Mouse (Mus musculus): ENCODE measurements around the gene Sfswap.
"Not testable (repeated sequence)": the region's sequence is repeated elsewhere in the genome, so short reads cannot be mapped to it uniquely, and the experiment has no call there.

The Sfswap gene

DNA sequence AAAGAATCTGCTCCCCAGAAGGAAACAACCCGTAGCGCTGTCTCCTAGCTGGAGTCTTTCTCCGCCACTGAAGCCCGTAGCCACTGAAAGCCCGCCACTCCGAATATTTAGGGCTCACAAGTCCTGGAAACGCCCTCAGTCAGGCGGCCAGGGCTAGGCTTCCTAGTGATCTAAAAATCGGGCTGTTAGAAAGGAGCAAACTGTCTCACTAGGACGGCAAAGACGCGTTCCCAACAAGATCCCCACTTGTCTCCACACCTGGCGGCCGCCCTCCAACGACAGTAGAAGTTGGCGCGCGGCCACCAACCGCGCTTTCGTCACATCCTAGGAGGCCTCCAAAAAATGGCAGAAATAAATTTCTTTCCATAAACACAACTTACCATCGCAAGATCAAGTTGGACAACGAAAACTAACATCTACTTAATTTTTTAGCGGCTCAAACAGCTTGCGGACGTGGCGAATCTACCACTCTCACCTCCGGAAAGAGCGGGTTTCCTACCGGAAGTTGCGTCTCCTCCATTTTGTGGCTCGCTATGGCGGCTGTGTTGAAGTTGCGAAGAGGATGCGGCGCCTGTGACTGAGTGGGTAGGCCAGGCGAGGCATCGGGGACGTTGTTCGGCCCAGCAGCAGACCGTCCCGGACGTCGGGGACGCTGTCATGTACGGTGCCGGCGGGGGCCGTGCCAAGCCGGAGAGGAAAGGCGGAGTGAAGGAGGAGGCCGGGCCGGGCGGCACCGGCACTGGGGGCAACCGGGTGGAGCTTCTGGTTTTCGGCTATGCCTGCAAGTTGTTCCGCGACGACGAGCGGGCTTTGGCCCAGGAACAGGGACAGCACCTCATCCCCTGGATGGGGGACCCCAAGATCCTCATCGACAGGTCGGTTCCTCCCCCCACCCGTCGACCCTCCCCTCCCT, at the start of gene Sfswap:
Gene Sfswap, plus strand, starts transcription at position 500 of the 913 bp plus-strand sequence.
- DNase-seq (ENCODE audit: low spot score): peak; percentile 80

DNA sequence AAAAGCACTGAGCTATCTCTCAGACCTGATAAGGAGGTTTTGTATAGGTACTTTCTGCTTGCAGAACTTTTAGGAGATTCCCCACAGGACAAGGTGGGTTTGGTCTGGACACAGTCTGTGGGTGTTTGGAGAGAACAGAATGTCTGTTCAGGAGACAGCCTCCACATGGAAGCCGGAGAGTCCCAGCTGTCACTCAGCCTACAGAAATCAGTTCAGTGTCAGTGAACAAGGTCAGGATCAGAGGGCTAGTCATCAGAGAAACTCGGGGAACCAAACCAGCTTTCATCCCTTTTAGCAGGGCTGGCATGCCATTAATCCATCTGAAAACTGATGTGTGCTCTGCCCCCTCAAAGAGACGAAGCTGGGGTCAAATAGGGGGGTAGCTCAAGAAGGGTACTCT, 48.5 kb upstream of the Sfswap start:
- no peak for DNase-seq (ENCODE audit: low spot score)

DNA sequence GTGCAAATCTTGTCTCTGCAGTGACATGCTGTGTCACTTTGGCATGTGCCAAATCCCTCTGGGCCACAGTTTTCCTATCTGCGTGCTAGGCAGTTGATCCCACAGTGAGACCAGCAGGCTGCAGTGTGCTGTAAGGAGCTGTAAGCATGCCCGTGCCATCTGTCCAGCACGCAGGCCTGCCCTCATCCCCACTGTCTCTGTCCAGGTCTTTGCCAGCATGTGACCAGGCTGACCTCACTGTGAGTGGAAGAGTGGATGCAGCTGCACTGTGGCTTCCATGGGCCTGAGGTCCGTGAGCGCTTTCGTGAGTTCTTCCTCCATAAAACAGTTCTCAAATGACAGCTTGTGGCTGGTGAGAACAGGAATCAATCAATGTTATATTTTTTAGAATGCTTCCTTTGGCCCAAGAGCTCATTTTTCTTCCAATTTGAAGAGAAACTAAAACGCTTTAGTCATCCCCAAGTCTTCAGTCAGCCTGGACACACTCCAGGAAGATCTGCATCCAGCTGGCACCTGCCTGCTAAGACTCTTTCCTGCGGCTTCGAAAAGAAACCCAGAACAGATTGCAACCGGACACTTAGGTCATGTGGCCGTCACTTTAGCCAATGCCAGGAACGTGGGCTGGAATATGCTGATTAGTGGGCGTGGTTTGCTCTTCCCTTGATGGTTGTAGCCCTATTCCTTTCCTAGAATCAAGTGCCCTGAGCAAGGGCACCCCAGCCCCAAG, 46.1 kb upstream of the Sfswap start:
- peak; percentile 4 for DNase-seq (ENCODE audit: low spot score)

DNA sequence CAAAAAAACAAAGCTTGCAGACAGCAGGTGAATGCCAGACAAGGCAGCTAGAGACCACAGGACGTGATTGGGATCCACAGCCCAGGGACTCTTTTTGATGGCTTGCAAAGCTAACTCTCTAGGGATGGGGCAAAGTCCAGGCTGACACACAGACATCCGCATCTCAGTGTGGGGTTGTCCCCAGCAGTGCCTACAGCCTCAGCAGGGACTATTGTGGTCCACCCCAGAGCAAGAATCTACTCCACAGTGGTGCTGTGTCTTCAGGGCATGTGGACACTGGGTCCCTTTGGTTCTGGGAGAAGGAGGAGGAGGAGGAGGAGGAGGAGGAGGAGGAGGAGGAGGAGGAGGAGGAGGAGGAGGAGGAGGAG, 45.5 kb upstream of the Sfswap start:
- DNase-seq (ENCODE audit: low spot score): no peak

DNA sequence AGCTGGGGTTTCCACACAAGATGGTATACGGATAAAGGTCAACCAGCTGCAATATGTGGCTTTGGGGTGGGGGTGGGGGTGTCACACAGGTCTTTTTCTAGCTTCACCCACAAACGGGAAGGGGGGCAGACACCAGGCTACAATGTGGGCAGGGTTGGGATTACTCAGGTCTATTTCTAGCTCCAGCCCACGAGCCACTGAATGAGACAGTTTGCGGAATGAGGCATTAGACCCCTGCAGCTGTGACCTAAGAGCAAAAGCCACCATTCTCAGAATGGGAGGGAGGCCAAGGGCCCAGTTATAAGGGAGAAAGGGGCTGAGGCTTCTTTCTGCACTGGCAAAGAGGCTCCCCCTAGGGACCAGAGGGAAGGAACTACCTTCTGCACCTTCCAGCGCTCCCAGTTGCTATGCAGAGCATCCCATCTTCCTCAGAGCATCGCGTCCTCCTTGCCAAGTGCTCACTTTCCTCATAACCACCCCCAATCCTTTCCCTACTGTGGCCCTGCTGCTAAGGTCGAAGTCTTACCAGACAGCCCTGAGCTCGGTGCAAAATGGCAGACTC, 44.4 kb upstream of the Sfswap start:
- DNase-seq (ENCODE audit: low spot score): no peak

DNA sequence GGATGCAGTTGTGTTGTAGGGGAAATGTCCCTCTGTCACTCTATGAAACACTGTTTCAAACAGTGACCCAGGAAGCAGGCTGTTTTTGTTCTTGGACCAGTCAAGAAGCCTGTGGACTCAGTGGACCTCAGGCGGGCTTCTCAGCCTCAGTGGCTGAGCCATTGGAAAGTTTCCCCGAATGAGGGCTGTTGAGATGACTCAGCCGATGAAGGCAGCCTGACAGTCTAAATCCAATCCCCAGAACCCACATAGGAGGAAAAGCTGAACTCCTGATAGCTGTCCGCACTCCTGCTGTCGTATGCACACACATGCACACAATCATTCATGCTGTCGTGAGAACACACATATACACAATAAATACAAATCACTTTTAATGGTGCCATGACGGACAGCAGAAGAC, 42.9 kb upstream of the Sfswap start:
- no peak for DNase-seq (ENCODE audit: low spot score)

DNA sequence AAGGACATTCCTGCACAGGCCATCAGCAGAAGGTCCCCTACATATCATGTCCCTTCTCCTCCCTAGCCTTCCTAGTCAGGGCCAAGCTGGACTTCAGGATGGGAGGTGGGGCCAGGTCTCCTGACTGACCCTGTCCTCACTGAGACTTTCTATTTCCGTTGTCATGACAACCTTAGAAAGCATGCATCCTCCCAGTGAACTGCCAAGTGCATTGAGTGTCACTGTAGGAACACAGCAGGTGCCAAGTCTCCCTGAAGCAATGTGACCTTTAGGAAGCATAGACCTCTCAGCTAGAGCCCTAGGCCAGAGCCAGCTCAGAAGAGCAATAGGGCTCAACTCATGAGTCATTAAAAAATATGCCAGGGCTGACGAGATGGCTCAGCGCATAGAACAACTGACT, 42.5 kb upstream of the Sfswap start:
- DNase-seq (ENCODE audit: low spot score): no peak

DNA sequence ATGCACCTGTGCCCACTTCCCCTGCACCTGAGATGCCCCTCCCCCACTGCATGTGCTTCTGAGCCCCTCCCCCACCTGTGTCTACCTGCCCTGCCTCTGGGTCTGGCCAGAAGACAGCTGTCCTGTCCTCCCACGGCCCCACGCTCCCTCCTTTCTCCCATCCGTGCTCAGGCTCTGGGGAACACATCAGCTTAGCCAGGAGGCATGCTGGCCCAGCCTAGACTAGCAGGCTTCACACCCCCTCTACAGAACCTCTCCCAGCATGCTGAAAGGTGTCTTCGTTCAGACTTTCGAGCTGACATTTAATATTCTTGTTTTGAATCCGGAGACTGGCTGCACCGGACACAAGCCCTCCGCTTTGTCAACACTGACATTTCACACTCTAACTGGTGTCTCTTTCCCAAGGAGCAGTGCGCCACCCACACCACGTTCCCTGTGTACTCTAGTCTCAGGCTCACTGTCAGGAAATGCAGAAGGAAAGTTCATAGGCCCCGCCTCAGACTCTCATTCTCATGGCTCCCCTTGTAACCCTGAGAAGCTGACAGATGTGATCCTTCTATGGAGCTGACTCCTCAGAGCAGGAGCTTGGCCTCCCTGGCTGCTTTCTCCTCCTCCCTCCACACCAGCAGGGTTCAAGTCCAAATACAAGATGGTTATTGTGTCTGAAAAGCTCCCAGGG, 40.1 kb upstream of the Sfswap start:
- no peak for DNase-seq (ENCODE audit: low spot score)

DNA sequence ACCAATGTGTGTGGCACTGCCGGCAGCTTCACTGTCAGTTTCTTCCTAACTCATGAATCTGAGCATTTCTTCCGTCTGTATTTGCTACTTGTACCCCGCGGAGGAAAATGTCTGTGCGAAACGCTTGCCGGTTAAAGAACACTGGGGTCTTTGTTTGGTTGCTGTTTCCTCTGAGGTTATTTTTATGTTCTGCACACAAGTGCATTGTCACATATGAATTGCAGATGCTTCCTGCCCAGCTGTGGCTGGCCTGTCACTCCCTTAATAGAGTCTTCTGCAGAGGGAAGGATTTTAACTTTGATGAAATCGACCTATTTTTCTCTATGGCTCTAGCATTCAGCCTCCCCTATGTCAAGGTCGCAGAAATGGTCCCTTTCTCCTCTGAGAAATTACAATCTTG, 37.4 kb upstream of the Sfswap start:
- DNase-seq (ENCODE audit: low spot score): not testable (repeated sequence)

DNA sequence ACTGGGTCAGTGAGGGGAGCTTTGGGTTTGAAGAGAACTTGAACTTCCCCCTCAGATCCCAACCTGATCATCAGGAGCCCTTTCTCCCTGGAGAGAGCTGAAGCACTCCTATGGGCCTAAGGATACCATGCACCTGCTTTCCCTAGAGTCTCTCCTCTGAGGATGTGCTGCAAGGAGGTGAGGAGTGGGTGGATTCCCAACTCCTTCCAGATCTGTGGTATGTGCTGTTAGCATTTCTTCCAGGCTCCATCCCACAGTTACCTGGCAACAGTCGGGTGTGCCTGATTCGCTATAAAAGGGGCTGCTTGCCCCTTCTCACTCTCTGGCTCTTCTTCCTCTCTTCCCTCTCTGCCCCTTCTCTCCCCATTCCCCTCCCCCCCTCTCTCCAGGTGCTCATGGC, 35.2 kb upstream of the Sfswap start:
- no peak for DNase-seq (ENCODE audit: low spot score)

DNA sequence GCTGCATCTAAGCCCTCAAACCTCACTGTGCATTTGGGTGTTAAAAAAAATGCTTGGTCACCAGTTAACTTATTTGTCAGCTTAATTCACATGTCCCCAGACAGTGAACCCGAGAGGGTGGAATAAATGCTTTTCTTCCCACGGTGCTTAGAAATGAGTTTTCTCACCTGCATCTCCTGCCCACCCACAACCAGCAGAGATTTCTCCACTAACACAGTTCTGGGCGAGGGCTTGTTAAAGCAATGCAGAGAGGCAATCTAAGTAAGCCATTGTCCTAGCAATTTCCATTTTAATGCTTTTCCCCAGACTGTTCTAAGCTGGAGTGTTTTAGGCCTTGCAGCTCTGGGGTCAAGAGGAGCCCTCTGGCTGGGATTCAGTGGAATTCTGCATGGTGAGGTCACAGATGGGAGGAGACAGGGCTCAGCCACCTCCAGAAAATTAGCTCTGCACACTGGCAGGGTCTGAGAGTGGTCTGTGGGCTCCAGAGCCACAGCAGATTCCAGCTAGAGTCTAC, 25.4 kb upstream of the Sfswap start:
- DNase-seq (ENCODE audit: low spot score): no peak

DNA sequence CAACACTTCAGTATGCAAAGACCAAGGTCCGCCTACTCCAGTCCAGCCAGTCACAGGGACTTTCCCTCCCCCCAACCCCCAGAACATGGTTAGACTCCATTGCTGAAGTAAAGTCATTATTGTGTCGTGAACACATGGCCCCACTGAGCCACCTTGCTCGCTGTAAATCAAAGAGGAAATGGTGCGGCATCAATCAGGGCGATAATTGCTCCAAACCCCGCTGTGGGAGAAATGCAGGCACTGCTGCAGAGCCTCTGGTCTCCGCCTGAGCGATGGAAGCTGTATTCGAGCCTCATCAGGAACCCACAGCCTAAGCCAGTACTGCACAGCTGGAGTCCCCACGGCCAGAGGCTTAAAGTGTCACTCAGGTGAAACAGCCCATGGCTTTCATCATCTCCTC, 11.1 kb upstream of the Sfswap start:
- DNase-seq (ENCODE audit: low spot score): no peak

DNA sequence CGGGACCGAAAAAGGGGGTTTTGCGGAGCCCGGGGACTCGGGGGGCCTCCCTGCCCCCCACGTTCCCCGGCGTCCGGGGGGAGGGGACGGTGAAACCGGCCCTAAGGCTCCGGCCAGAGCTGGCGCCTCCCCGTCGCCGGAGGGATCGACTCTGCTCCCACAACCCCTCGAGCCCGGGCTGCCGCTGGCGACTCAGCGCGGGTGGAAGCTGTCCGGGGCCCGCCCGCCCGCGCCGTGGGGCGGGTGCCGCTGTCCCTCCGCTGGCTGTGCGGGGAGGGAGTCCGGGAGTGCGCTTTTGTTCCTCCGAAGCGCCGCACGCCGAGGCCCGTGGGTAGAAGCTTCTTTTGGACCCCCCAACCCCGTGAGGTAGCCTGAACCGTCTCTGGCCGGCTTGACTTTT, 650 bp downstream of the Sfswap start:
- DNase-seq (ENCODE audit: low spot score): peak; percentile 21

DNA sequence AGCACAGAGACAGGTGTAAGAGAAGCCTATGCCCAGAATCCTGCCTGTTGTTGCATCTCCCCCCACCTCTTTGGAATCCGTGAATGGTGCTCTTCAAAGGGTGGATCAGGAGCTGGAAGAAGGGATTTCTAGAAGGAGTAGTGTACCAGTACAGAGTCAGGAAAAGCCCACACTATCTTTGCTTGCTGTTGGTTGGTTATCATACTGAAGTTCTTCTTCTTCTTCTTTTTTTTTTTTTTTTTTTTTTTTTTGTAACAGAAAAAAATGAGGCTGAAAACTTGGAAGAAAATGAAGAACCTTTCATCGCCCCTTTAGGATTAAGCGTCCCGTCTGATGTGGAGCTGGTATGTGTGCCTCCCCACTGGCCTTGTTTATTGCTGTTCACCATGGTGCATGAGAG, 5.9 kb downstream of the Sfswap start:
- DNase-seq (ENCODE audit: low spot score): no peak

DNA sequence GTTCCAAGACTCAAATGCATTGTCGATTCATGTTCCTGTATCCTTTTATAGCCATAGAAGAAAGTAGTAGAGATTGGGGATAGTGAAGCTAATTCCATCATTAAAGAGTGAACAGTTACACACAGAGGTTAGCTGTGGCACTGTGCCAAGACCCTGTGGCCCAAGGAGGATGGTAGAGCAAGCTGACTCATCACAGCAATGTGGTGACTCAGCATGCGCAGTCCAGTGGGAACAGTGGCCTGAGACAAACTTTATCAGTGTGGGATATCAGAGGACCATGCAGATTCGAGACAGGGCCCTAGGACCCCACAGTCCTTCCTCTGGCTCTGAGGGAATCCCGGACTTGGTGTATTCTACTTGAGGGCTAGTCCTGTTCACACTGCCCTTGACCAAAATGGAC, 17.2 kb downstream of the Sfswap start:
- DNase-seq (ENCODE audit: low spot score): no peak

DNA sequence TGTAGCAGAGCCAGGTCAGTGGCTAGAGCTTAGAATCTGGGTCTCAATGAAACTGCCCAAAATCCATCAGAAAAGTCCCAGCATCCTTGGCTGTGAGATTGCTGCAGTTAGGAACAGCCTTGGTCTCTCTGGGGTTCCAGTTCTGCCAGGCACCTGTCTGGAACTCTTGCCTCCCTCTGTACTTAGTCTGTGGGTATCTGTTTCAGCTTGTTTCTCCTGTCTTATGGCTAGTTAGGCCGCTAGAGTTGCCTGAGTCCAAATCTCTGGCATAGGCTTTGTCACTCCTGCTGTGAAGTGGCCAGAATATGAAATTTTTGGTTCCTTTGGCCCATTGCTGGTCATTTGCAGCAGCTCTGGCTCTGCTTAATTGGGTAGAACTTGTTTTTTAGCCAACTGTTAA, 17.8 kb downstream of the Sfswap start:
- no peak for DNase-seq (ENCODE audit: low spot score)

DNA sequence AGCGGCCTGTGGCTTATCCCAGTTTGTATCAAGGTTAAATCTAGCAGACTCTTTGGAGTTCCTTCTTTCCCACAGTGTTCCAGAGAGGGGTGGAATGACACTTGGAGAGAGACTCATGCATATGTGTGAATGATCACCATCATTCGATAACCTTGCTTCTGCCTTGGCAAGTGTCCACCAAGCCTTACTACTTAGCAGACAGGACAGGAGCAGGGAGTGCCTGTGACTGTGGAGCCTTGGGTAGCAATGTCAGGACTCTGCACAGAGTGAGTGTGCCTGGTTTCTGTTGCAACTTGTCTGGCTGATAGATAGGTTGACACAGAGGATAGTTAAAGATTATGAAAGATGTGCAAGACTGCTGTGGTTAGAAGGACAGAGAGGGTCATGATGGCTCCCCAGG, 18.6 kb downstream of the Sfswap start:
- DNase-seq (ENCODE audit: low spot score): no peak

DNA sequence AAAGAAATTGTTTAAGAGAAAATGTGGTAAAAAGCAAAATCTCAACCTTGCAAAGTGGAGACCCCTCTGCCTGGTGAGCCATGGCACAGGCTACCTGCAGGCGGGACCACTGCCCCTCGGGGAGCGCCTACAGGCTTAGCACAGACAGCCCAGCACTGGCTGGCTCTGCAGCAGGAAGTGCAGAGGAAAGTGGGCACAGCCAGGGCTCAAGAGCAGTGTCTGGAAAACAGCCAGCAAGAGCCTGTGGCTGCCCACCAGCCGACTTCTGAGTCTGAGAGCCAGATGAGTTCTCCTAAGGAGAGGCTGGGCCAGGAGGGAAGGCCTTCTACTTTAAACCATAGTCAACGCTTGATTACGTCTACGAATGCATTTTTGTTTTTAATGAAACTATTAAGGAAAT, 20.5 kb downstream of the Sfswap start:
- no peak for DNase-seq (ENCODE audit: low spot score)

DNA sequence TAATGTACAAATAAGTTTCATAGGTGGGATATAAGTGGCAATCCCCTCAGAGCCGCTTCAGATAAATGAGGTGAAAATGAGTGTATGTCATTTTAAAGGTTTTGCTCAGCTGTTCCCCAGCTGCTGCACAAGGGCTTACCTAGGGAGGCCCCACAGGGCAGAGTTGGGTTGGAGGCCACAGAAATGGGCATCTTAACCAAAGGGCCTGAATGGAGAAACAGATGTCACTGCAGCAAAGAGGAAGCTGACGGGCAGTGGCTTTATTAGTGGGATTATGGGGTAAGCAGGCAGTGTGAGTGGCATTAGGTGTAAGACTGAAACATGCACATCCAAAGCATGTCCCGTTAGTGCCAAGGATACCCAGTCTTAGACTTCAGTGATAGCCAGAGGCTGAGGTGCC, 20.9 kb downstream of the Sfswap start:
- DNase-seq (ENCODE audit: low spot score): no peak

DNA sequence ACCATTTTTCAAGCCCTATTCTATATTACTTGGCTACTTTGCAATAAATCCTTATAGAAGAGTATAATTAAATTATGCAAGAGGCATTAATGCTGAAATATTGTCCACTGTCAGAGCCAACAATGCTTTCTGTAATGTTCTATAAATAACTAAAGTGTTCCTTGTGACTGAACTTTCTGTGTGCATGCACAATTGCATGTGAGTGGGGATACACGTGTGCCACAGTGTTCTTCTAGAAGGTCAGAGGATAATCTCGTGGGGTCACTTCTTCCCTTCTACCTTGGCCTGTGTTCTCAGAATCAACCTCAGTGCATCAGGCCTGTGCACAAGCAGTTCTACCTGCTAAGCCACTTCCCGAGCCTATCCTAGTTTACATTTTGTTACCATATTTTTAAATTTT, 22.1 kb downstream of the Sfswap start:
- no peak for DNase-seq (ENCODE audit: low spot score)

DNA sequence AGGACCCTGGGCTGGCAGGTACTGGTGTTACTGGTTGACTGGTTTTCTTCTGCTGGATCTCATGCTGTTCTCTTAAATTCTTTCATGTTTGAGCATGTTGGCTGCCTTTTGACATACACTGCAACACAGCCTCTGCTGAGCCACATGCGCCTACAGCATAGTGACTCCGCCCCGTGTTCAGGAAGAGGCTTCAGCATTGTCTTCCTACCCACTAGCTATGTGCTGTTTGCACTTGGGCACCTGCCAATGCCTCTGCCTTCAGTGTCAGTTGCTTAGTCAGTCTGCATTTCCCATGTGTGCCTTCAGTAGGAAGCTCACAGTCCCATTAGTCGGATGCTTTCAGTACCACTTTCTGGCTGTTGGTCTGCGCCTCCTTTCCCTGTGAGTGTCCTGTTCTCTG, 23.7 kb downstream of the Sfswap start:
- DNase-seq (ENCODE audit: low spot score): no peak

DNA sequence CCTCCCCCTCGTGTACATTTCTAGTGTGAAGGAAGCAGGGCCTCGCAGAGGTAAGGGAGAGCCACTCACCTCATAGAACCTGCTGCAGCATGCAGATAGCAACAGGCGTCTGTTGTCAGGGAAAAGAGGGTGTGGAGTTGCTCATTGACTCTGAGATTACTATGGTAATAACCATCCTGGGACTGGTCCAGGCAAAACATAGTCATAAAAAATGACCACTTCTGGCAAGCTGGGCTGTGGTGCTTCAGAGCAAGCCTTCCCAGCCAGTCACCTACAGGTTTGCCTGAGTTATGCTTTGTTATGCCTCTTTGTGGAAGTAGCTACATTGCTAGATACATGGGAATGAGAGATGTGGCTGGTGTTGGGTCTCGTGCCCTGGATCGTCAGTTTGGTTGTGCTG, 26.1 kb downstream of the Sfswap start:
- DNase-seq (ENCODE audit: low spot score): no peak

All from c-Kit-positive CD71-positive TER-119-positive erythroid progenitor cells, embryonic 14.5 days (primary cell).